Mouse (Mus musculus) telencephalon, adult 2 months (tissue): ENCODE results near the gene Kazald1.

Experiments used
- DNase-seq: peaks from one replicate; pipeline ENCODE4 v3.0.0-alpha.2; 2011; ENCODE audit warnings: low read depth, low spot score

Kazald1 gene

DNA sequence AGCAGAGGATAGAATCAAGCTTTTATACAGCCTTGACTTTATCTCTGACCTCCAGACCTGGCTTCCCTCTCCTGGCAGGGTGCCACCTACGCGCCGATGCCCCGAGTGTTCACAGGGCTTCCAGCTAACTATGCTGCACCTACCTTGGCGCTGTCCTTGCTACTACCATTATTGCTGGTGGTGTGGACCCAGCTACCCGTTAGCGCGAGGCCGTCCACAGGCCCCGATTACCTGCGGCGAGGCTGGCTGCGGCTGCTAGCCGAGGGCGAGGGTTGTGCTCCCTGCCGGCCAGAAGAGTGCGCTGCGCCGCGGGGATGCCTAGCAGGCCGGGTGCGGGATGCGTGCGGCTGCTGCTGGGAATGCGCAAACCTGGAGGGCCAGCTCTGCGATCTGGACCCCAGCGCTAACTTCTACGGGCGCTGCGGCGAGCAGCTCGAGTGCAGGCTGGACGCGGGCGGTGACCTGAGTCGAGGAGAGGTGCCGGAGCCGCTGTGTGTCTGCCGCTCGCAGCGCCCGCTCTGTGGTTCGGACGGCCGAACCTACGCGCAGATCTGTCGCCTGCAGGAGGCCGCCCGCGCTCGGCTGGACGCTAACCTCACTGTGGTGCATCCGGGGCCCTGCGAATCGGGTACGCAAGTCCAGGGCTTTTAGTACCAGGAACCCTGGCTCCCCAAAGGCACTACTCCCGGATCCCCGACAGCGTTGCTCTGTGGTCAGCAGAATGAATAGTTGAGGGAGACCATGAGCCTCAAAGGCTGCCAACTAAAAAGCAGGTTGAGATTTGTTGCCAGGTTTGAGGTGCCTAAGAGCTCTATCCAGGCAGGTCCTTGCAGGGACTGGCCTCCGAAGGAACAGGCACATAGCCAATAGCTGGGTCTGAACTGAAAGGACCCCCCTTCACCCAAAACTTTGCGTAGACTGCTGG is 1.8 kb downstream of the Kazald1 start:
- DNase-seq = no peak

DNA sequence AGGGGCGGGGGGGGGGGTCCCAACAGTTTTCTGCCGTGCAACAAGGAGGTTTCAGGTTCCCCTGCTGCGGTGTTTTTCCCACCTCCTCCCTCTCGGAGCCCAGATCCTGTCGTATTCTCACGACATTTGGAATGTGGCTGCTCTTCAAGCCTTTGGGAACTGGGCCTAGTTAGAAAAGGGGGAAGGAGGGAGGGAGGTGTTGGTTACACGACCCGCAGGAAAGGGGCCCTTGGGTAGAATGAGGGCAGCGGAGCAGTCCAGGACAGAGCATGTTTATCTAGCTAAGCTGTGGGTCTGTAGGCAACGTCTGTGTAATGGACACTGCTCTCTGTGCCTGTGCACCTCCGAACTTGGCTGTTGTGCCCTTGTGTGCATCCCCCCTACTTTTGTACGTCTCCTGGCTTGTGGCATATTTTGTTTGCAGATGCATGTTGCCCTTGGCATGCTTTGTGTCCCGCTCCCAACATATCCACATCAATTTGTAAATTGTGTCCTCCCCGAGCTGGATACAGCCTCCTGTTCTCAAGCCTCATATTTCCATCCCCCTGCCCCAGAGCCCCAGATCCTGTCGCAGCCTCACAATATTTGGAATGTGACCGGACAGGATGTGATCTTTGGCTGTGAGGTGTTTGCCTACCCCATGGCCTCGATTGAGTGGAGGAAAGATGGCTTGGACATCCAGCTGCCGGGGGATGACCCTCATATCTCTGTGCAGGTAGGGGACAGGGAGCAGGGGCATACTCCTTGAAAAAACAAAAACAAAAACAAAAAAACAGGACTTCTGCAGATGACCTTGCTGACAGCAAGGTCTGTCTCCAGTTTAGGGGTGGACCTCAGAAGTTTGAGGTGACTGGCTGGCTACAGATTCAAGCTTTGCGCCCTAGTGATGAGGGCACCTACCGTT is 3.0 kb downstream of the Kazald1 start:
- no peak for DNase-seq

DNA sequence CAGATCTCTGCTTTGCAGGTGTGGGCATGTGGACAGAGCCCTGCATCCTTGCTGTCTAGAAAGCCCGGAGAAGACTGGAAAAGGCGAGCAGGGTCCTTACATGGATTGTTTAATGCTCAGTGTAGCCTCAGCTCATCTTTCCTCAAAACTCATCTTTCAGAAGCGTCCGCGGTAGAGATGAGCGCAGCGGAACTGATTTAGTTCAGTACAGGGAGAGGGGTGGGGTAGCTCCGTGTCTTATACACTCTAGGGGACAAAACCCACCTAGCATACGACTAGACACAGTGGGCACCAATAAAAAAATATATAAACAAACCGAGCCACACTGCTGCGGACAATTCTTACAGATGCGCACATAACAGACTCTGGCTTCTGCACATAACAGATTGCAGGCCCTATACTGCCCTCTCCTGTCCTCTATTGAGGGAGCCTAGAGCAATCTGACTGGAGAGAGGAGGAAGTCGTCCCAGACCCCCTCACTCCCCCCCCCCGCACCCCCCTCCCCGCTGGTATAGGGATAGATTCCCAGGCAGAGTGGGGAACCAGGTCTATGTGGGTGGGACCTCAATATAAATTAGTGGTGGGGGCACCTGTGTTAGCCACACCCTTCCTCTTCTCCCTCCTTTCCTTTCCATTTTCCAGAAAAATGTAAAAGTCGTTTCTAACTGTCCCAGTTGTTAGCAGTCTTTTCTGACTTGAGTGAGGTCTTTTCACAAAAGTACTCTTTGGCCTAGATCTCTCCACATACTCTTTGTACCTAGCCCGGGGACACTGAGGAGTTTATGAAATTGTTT is 4.1 kb downstream of the Kazald1 start:
- DNase-seq = no peak

GRCm38 (mm10) chr19:45079769-45080515 is 4.9 kb downstream of the Kazald1 start:
- no peak for DNase-seq

GRCm38 (mm10) chr19:45080711-45081110 is 5.7 kb downstream of the Kazald1 start:
- DNase-seq = no peak

- no peak for DNase-seq
These were observed 6.2 kb downstream of the Kazald1 start for GRCm38 (mm10) chr19:45081279-45081678.

DNA sequence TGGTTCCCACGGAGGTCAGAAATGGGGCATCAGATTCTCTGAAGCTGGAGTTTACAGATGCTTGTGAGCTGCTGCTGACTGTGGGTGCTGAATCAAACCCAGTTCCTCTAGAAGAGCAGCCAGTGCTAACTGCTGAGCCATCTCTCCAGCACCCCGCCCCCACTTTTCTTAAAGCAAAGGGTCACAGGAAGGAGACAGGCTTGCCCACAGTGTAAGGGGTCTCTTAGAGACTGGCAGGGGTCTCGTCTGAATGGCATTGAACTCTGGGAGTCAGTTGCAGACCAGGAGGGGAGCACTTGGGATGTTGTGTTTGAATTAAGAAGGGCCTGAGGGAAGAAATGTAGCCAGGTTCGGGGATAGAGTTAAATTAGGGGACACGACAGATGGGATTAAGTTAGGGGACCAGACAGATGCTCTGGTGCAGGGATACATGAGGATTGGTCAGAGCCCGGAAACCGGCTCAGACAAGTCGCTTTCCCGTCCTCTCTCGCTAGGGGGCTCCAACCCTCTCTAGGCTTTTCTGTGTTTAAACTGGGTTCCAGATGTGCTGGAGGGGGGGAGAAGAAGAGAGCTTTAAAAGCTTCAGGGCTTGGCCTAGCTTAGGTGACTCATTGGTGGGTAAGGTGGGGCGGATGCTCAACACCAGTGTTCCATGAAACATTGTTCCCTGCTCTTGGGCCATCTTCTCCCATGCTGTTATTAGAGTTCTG is 7.0 kb downstream of the Kazald1 start:
- no peak for DNase-seq

DNA sequence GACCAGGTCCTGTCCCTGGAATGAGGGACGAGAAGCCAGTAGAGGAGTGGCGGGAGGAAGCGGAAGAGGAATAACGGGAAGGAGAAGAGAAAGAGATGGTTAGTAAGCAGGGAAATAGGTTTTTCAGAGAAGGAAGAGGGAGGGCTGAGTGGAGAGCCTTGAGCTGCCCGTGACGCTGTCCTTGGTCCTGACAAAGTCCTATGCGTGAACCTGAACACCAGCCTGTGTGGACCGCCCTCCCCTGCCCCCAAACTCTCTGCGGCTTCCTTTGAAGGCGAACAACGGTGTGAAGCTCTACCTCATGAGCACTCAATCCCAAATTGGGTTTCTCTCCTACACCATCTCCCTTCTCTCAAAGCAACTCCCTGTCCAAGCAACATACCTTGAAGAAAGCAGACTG is 22.8 kb downstream of the Kazald1 start:
- no peak for DNase-seq

GRCm38 (mm10) chr19:45100486-45101270 is 25.6 kb downstream of the Kazald1 start:
- no peak for DNase-seq

DNA sequence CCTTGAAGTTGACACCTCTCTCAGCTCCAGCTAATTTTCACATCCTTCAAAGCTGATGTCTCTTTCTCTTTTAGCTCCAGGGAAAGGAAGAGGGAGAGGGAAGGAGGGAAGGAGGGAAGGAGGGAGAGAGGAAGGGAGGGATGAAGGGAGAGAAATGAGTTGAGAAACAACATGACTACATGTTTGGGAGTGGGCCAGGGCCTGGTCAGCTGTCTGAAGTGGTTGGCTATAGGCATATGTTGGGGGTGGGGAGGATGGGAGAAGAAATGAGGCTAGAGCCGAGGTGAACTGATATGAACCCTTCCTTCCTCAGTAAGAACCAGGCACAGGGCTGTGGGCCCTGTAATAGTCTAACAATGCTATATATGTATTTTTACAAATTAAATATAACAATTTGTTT is 30.6 kb downstream of the Kazald1 start:
- no peak for DNase-seq

- no peak for DNase-seq
These were observed 31.6 kb downstream of the Kazald1 start for GRCm38 (mm10) chr19:45106689-45107088.

- DNase-seq = no peak
These were observed 35.6 kb downstream of the Kazald1 start for GRCm38 (mm10) chr19:45110681-45111080.

- DNase-seq = no peak
These were observed 37.4 kb downstream of the Kazald1 start for GRCm38 (mm10) chr19:45112444-45112843.

DNA sequence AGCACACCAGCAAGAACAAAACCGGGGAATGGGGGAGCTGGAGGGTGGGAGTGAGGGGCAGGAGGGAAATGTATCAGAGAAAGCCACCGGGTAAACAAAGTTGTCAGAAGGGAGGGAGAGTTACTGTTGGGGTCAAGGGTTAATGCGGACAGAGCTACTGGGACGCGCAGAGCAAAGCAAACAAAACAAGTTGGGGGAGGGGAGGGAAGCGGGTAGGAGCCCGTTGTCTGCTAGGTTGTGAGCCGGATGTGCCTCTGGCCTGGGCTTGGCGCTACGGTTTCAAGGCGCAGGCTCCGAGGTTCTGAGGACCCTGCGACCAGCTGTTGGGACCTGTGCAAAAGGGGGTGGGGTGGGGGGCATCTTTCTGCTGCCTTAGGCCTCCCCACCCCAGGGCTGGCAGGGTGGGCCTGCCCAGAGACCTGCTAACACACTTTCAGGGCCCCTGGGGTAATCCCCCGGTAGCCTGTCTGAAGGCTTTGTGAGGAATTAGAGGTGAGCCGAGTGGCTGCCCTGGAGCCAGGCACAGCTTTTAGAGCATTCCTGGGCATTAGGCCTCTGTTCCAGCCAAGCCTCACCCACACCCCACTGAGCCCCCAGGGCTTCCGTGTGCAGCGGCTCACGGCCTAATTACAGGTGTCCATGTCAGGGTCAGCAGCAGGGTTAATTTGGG is 38.9 kb downstream of the Kazald1 start:
- DNase-seq = no peak

- no peak for DNase-seq
These were observed 39.7 kb downstream of the Kazald1 start for GRCm38 (mm10) chr19:45114772-45115171.

- no peak for DNase-seq
These were observed 41.8 kb downstream of the Kazald1 start for GRCm38 (mm10) chr19:45116798-45117197.
